Mouse (Mus musculus) granulocyte monocyte progenitor cell, adult 5-6 weeks (primary cell): ENCODE data around the gene Hist1h2bb. TPM values are rescaled to one million over a fixed set of nuclear protein-coding genes. Genes with fewer than 3 reads are reported as not detected.
"Not testable (repeated sequence)": the region's sequence is repeated elsewhere in the genome, so short reads cannot be mapped to it uniquely, and the experiment has no call there.

Experiments used
- ATAC-seq: replicated peaks from 2 replicates; pipeline ENCODE4 v1.8.0; 2016; ENCODE audit warnings: mild to moderate bottlenecking, moderate TSS enrichment, inconsistent platforms; ENCODE audit not compliant: poor library complexity, severe bottlenecking
- total RNA-seq, 2 experiments: library from RNA; stranded (forward) in 1 of 2; stranded (reverse) in 1 of 2; fragments of 200-712, 200-1000 nt in 1 of 2; fragments of >200 nt in 1 of 2; fragmentation: Nextera tagmentation in 1 of 2; gene quantifications; 2 replicates each; pipeline ENCODE4 v1.2.3; 2014 to 2017

The Hist1h2bb gene
- 155 and 176 TPM in 2 replicates for total RNA-seq (2014; fragmentation: Nextera tagmentation)
- 3,446 and 3,529 TPM in 2 replicates for total RNA-seq (2017)

- peak; percentile 71 for ATAC-seq
These were observed at the start of gene Hist1h2bb for GRCm38 (mm10) chr13:23746201-23747080. TSS of gene Hist1h2bb (plus strand) at chr13:23746734.

- peak; percentile 27 for ATAC-seq
These were observed 48.8 kb upstream of the Hist1h2bb start for GRCm38 (mm10) chr13:23697491-23698299.

GRCm38 (mm10) chr13:23698300-23698693, 48.2 kb upstream of the Hist1h2bb start, which contains the start of gene Hist1h4c:
TSS of gene Hist1h4c (minus strand) at chr13:23698454.
- ATAC-seq = peak; percentile 82

- no peak for ATAC-seq
These were observed 47.5 kb upstream of the Hist1h2bb start for GRCm38 (mm10) chr13:23698996-23699395.

- ATAC-seq = no peak
These were observed 46.8 kb upstream of the Hist1h2bb start for GRCm38 (mm10) chr13:23699767-23700166.

- ATAC-seq = peak; percentile 57
These were observed 45.6 kb upstream of the Hist1h2bb start for GRCm38 (mm10) chr13:23700786-23701520.

- ATAC-seq = no peak
These were observed 44.3 kb upstream of the Hist1h2bb start for GRCm38 (mm10) chr13:23702220-23702619.

- not testable (repeated sequence) for ATAC-seq
These were observed 43.7 kb upstream of the Hist1h2bb start for GRCm38 (mm10) chr13:23702801-23703200.

GRCm38 (mm10) chr13:23705751-23706356, 40.7 kb upstream of the Hist1h2bb start:
- ATAC-seq = peak; percentile 60

- no peak for ATAC-seq
These were observed 39.8 kb upstream of the Hist1h2bb start for GRCm38 (mm10) chr13:23706771-23707170.

- ATAC-seq = no peak
These were observed 38.5 kb upstream of the Hist1h2bb start for GRCm38 (mm10) chr13:23708041-23708440.

- no peak for ATAC-seq
These were observed 37.9 kb upstream of the Hist1h2bb start for GRCm38 (mm10) chr13:23708654-23709053.

GRCm38 (mm10) chr13:23709714-23710373, 36.7 kb upstream of the Hist1h2bb start:
- ATAC-seq = peak; percentile 47

- ATAC-seq = peak; percentile 41
These were observed 36.0 kb upstream of the Hist1h2bb start, which contains the start of gene Hfe for GRCm38 (mm10) chr13:23710374-23711089. TSS of gene Hfe (minus strand) at chr13:23710854.

GRCm38 (mm10) chr13:23716261-23717042, 30.1 kb upstream of the Hist1h2bb start:
- ATAC-seq = peak; percentile 57

GRCm38 (mm10) chr13:23717176-23717575, 29.4 kb upstream of the Hist1h2bb start:
- ATAC-seq = no peak

- 0 out of 2 replicates have a peak, but pooled peaks have one; percentile 41 for ATAC-seq
These were observed 28.8 kb upstream of the Hist1h2bb start for GRCm38 (mm10) chr13:23717593-23718245.
